Mouse (Mus musculus): ENCODE measurements at regions not wholly inside any gene's neighbourhood (a gene's known extent, or its start where the extent isn't known, plus 50 kb on each side); places are given as distances from the start of the nearest gene placed in this dataset.
"Not testable (repeated sequence)": the region's sequence is repeated elsewhere in the genome, so short reads cannot be mapped to it uniquely, and the experiment has no call there.

- no peaks in the 10 kb centered on the region for H3K36me3 ChIP-seq (ENCODE audit: control insufficient read depth, insufficient read depth)
- H3ac ChIP-seq (ENCODE audit: control insufficient read depth, insufficient read length): no peak overlapping the region
- no peak for TF ChIP-seq SRF (IDR thresholded peaks at IDR 0.05; ENCODE audit: control insufficient read depth, insufficient read length, low read depth)
- no peak for TF ChIP-seq POLR2A (IDR thresholded peaks at IDR 0.05; ENCODE audit: insufficient read length, low read depth)
- no peak for TF ChIP-seq TCF12 (IDR thresholded peaks at IDR 0.05; ENCODE audit: insufficient read depth, poor library complexity, severe bottlenecking)
- H3K4me3 ChIP-seq: no peak overlapping the region
- H3K27me3 ChIP-seq (ENCODE audit: control insufficient read depth, insufficient read depth, insufficient read length): no peaks in the 10 kb centered on the region
- H3K4me2 ChIP-seq (ENCODE audit: low read depth): no peak overlapping the region
- no peaks in the 10 kb centered on the region for H3K79me2 ChIP-seq (ENCODE audit: control insufficient read depth, insufficient read depth)
Observed at GRCm38 (mm10) chr15:38143495-38143894, 718.1 kb downstream of the 4930447A16Rik start.

- Histone ChIP-seq H3ac (ENCODE audit: control insufficient read depth, insufficient read length) (no peak overlapping the region), H3K4me3 (no peak overlapping the region), H3K79me2 (ENCODE audit: control insufficient read depth, insufficient read depth) (no peaks in the 10 kb centered on the region), H3K4me2 (ENCODE audit: low read depth) (no peak overlapping the region), H3K36me3 (ENCODE audit: control insufficient read depth, insufficient read depth) (no peaks in the 10 kb centered on the region), H3K27me3 (ENCODE audit: control insufficient read depth, insufficient read depth, insufficient read length) (no peaks in the 10 kb centered on the region)
- TF ChIP-seq POLR2A (IDR thresholded peaks at IDR 0.05; ENCODE audit: insufficient read length, low read depth) (no peak), MYOD1 (IDR thresholded peaks at IDR 0.05; ENCODE audit: control insufficient read depth in 1 of 3, insufficient read length in 2 of 3, low read depth in 2 of 3) (no peak), SRF (IDR thresholded peaks at IDR 0.05; ENCODE audit: control insufficient read depth, insufficient read length, low read depth) (no peak), POLR2AphosphoS2 (IDR thresholded peaks at IDR 0.05; ENCODE audit: insufficient read length, low read depth) (no peak), MYOG (IDR thresholded peaks at IDR 0.05; ENCODE audit: control insufficient read depth in 1 of 3, insufficient read depth in 1 of 3, insufficient read length in 2 of 3, low read depth in 2 of 3) (no peak), TCF3 (IDR thresholded peaks at IDR 0.05; ENCODE audit: insufficient read length, low read depth) (no peak), E2F4 (IDR thresholded peaks at IDR 0.05; ENCODE audit: insufficient read depth) (no peak), USF1 (IDR thresholded peaks at IDR 0.05; ENCODE audit: low read depth) (no peak), MAX (IDR thresholded peaks at IDR 0.05; ENCODE audit: low read depth) (no peak), REST (IDR thresholded peaks at IDR 0.05; ENCODE audit: insufficient read depth, insufficient read length) (no peak), TCF12 (IDR thresholded peaks at IDR 0.05; ENCODE audit: insufficient read depth, poor library complexity, severe bottlenecking) (no peak), CEBPB (IDR thresholded peaks at IDR 0.05; ENCODE audit: insufficient read depth, poor library complexity, severe bottlenecking) (no peak)
Observed at GRCm38 (mm10) chr15:38151654-38152053, 726.3 kb downstream of the 4930447A16Rik start.

- not testable (repeated sequence) for H3K4me2 ChIP-seq (ENCODE audit: low read depth); H3K4me3 ChIP-seq; H3K27me3 ChIP-seq (ENCODE audit: control insufficient read depth, insufficient read depth, insufficient read length); H3K79me2 ChIP-seq (ENCODE audit: control insufficient read depth, insufficient read depth); H3K36me3 ChIP-seq (ENCODE audit: control insufficient read depth, insufficient read depth); H3ac ChIP-seq (ENCODE audit: control insufficient read depth, insufficient read length)
Observed at GRCm38 (mm10) chr15:38153821-38154220, 728.5 kb downstream of the 4930447A16Rik start.

- H3K27me3 ChIP-seq (ENCODE audit: control insufficient read depth, insufficient read depth, insufficient read length): no peaks in the 10 kb centered on the region
- H3ac ChIP-seq (ENCODE audit: control insufficient read depth, insufficient read length): no peak overlapping the region
- no peaks in the 10 kb centered on the region for H3K79me2 ChIP-seq (ENCODE audit: control insufficient read depth, insufficient read depth)
- no peak overlapping the region for H3K4me2 ChIP-seq (ENCODE audit: low read depth)
- no peak overlapping the region for H3K4me3 ChIP-seq
- TF ChIP-seq USF1 (IDR thresholded peaks at IDR 0.05; ENCODE audit: low read depth): no peak
- TF ChIP-seq TCF12 (IDR thresholded peaks at IDR 0.05; ENCODE audit: insufficient read depth, poor library complexity, severe bottlenecking): no peak
- TF ChIP-seq REST (IDR thresholded peaks at IDR 0.05; ENCODE audit: insufficient read depth, insufficient read length): no peak
- TF ChIP-seq MAX (IDR thresholded peaks at IDR 0.05; ENCODE audit: low read depth): no peak
- H3K36me3 ChIP-seq (ENCODE audit: control insufficient read depth, insufficient read depth): no peaks in the 10 kb centered on the region
Observed at GRCm38 (mm10) chr15:38159161-38159560, 733.8 kb downstream of the 4930447A16Rik start.

- Histone ChIP-seq H3ac (ENCODE audit: control insufficient read depth, insufficient read length) (no peak overlapping the region), H3K27me3 (ENCODE audit: control insufficient read depth, insufficient read depth, insufficient read length) (no peaks in the 10 kb centered on the region), H3K79me2 (ENCODE audit: control insufficient read depth, insufficient read depth) (no peaks in the 10 kb centered on the region), H3K4me2 (ENCODE audit: low read depth) (no peak overlapping the region), H3K4me3 (no peak overlapping the region), H3K36me3 (ENCODE audit: control insufficient read depth, insufficient read depth) (no peaks in the 10 kb centered on the region)
- TF ChIP-seq REST (IDR thresholded peaks at IDR 0.05; ENCODE audit: insufficient read depth, insufficient read length): no peak
- no peak for TF ChIP-seq CEBPB (IDR thresholded peaks at IDR 0.05; ENCODE audit: insufficient read depth, poor library complexity, severe bottlenecking)
- TF ChIP-seq E2F4 (IDR thresholded peaks at IDR 0.05; ENCODE audit: insufficient read depth): no peak
- no peak for TF ChIP-seq POLR2AphosphoS2 (IDR thresholded peaks at IDR 0.05; ENCODE audit: insufficient read length, low read depth)
- no peak for TF ChIP-seq TCF12 (IDR thresholded peaks at IDR 0.05; ENCODE audit: insufficient read depth, poor library complexity, severe bottlenecking)
- TF ChIP-seq MAX (IDR thresholded peaks at IDR 0.05; ENCODE audit: low read depth): no peak
- no peak for TF ChIP-seq TCF3 (IDR thresholded peaks at IDR 0.05; ENCODE audit: insufficient read length, low read depth)
- no peak for TF ChIP-seq MYOG (IDR thresholded peaks at IDR 0.05; ENCODE audit: control insufficient read depth in 1 of 3, insufficient read depth in 1 of 3, insufficient read length in 2 of 3, low read depth in 2 of 3)
- TF ChIP-seq MYOD1 (IDR thresholded peaks at IDR 0.05; ENCODE audit: control insufficient read depth in 1 of 3, insufficient read length in 2 of 3, low read depth in 2 of 3): no peak
Observed at GRCm38 (mm10) chr15:38163721-38164120, 738.4 kb downstream of the 4930447A16Rik start.

GRCm38 (mm10) chr15:38164848-38165247 is 739.5 kb downstream of the 4930447A16Rik start:
- Histone ChIP-seq H3K36me3 (ENCODE audit: control insufficient read depth, insufficient read depth) (no peaks in the 10 kb centered on the region), H3K27me3 (ENCODE audit: control insufficient read depth, insufficient read depth, insufficient read length) (no peaks in the 10 kb centered on the region), H3ac (ENCODE audit: control insufficient read depth, insufficient read length) (no peak overlapping the region), H3K4me2 (ENCODE audit: low read depth) (no peak overlapping the region), H3K79me2 (ENCODE audit: control insufficient read depth, insufficient read depth) (no peaks in the 10 kb centered on the region), H3K4me3 (no peak overlapping the region)
- TF ChIP-seq POLR2AphosphoS2 (IDR thresholded peaks at IDR 0.05; ENCODE audit: insufficient read length, low read depth) (no peak), TCF3 (IDR thresholded peaks at IDR 0.05; ENCODE audit: insufficient read length, low read depth) (no peak), USF1 (IDR thresholded peaks at IDR 0.05; ENCODE audit: low read depth) (no peak), CEBPB (IDR thresholded peaks at IDR 0.05; ENCODE audit: insufficient read depth, poor library complexity, severe bottlenecking) (no peak), TCF12 (IDR thresholded peaks at IDR 0.05; ENCODE audit: insufficient read depth, poor library complexity, severe bottlenecking) (no peak), REST (IDR thresholded peaks at IDR 0.05; ENCODE audit: insufficient read depth, insufficient read length) (no peak), MAX (IDR thresholded peaks at IDR 0.05; ENCODE audit: low read depth) (no peak), MYOG (IDR thresholded peaks at IDR 0.05; ENCODE audit: control insufficient read depth in 1 of 3, insufficient read depth in 1 of 3, insufficient read length in 2 of 3, low read depth in 2 of 3) (no peak), E2F4 (IDR thresholded peaks at IDR 0.05; ENCODE audit: insufficient read depth) (no peak), SRF (IDR thresholded peaks at IDR 0.05; ENCODE audit: control insufficient read depth, insufficient read length, low read depth) (no peak), POLR2A (IDR thresholded peaks at IDR 0.05; ENCODE audit: insufficient read length, low read depth) (no peak), MYOD1 (IDR thresholded peaks at IDR 0.05; ENCODE audit: control insufficient read depth in 1 of 3, insufficient read length in 2 of 3, low read depth in 2 of 3) (no peak)
